Mouse (Mus musculus): ENCODE measurements around the gene Gm9999. TPM values are rescaled to one million over a fixed set of nuclear protein-coding genes. Genes with fewer than 3 reads are reported as not detected.
"Not testable (repeated sequence)": the region's sequence is repeated elsewhere in the genome, so short reads cannot be mapped to it uniquely, and the experiment has no call there.

Gm9999 gene
- polyA plus RNA-seq (2012; rRNA removed), result not detected in 2 replicates

DNA sequence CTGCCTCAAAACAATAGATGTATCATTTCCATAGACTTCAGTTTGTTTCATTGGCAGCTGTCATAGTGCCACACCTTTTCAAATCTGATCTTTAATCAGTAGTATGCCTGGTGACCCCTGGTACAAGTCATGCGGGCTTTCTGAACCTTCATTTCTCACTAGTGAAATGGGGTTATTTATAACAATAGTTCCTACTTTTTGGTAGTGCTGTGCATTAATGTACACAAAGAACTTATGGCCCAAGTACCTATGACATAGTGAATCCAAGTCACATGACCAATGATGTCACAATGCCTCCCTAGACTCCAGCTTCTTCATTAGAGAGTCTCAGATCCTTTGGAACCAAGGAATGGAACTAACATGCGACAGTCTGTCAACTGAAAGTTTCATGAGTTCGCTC, at the start of gene Gm9999:
Gm9999 (plus strand) TSS at position 301 of the 400 bp plus-strand sequence.
- DNase-seq (ENCODE audit: low read depth, low spot score), result no peak
- 89% methylated on average over 3 of the region's 3 CpGs for WGBS

DNA sequence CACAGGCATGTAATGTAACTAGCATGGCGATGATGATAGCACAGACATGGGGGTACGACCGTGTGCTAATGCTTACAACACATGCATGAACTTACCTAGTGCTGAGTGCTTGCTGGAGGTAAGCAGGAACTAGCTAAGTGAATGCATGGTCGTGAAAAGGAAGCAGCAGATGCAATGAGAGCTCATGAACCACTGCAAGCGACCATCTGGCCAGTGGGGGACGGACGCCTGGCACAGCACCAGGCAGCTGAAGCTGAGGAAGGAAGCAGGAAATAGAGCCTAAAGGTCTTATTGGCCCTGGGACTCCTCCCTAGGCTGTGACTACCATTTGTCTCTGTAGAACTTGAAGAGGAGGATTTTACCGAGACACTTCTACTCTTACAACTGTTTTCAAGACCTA, 48.6 kb upstream of the Gm9999 start:
- no peak for DNase-seq (ENCODE audit: low read depth, low spot score)
- 65% methylated on average over 8 of the region's 8 CpGs for WGBS

- peak; percentile 16 for DNase-seq (ENCODE audit: low read depth, low spot score)
- 18% methylated on average over 4 of the region's 4 CpGs for WGBS
Measured at GRCm38 (mm10) chr7:46935847-46936246, 47.5 kb upstream of the Gm9999 start.

- under 1% methylated on average over 51 of the region's 51 CpGs for whole genome bisulfite sequencing
- peak; percentile 89 for DNase-seq (ENCODE audit: low read depth, low spot score)
Measured at GRCm38 (mm10) chr7:46957831-46958691, 25.3 kb upstream of the Gm9999 start, which contains the start of gene Uevld. TSS of gene Uevld (minus strand) at chr7:46958527.

- WGBS, result 14% methylated on average over 9 of the region's 9 CpGs
- DNase-seq (ENCODE audit: low read depth, low spot score), result no peak
Measured at GRCm38 (mm10) chr7:46958853-46959252, 24.5 kb upstream of the Gm9999 start.

DNA sequence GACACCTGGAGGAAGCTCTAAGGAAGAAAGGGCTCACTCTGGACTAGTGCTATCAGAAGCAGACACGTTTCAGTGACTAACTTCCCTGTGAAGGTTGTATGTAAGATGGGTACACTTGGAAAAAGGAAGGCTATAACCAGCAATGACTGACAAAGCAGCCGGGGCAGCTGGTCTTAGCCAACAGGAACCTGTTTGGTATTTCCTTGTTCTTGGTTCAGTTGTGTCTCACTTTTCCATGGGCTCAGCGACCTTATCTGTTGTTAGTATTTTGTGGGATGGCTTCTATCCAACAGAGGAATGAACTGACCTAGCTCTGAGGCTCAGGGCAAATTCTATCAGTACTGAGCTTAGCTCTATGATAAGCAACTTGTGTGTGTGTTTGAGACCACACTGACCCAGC, 22.4 kb upstream of the Gm9999 start:
- no peak for DNase-seq (ENCODE audit: low read depth, low spot score)
- WGBS, result 7% methylated on average over 3 of the region's 3 CpGs

- no peak for DNase-seq (ENCODE audit: low read depth, low spot score)
Measured at GRCm38 (mm10) chr7:46962132-46962531, 21.2 kb upstream of the Gm9999 start.

DNA sequence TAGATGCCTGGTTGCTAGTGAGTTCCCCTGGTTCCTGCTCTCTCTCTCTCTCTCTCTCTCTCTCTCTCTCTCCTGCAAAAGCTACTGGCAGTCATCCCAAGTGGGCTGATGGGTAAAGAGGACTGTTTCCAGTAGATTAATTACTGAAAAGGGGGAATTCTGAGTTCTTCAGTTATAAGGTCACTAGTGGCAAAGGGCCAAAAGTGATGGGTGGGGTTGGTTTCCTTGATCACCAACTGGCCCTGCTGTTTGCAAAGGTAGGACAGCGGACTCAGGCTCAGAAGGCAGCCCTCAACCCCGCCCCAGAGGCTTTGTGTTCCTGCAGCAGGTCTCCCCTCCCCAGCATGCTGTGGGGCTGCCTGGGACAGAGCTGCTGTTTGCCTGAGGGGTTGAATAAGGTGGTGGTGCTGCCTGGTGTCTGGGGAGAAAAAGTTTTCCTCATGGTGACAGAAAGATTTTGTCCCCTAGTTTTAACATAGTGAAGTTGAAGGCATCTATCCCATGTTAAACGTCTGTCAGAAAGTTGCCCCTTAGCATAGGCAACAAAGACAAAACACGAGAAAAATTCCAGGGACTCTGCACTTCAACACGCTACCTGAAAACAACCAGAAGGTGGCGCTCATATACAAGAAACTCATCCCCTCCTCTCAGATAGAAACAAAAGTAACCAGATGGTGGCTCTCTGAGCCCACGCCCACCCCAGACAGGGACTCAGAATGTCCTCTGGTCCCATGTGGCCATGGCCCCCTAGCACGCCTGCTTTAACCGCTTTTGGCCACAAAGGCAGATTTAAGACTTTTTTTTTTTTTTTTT, 20.4 kb upstream of the Gm9999 start:
- DNase-seq (ENCODE audit: low read depth, low spot score), result peak; percentile 47
- WGBS, result 0% methylated on average over 9 of the region's 9 CpGs

DNA sequence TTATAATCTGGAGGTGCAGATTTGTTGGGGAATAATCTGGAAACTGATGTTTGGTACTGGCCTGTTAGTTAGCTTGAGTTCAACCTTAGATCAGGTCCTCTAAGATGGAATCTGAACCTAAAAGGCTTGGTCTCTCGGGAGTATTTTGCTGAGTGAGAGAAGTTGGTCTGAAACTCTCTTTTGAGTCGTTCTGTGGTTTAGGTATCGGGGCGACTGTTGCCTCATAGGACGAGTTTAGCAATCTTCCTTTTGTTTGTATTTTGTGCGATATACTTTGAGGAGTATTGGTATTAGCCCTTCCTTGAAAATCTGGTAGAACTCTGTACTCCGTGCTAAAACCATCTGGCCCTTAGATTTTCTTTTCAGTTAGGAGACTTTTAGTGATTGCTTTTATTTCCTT, 19.3 kb upstream of the Gm9999 start:
- DNase-seq (ENCODE audit: low read depth, low spot score), result no peak
- 80% methylated on average over 7 of the region's 7 CpGs for WGBS

- WGBS, result 90% methylated on average over 4 of the region's 4 CpGs
- DNase-seq (ENCODE audit: low read depth, low spot score), result no peak
Measured at GRCm38 (mm10) chr7:46969898-46970297, 13.5 kb upstream of the Gm9999 start.

DNA sequence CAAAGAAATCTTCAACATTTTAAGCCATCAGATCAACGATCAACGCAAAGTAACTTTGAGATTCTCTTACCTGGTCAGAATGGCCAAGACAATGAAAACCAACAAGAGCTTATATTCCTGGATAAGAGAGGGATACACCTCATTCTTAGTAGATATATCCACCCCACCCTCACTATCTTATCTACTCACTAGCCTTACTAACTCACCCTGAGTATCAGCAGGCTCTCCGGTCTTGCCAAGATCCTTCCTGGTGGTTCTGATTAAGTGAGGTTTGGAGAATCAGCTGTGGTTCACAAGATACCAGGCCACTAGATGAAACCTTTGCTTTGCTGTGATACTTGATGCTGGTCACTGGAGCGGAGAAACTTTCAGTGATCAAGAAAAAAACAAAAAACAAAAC, 8.7 kb upstream of the Gm9999 start:
- no peak for DNase-seq (ENCODE audit: low read depth, low spot score)
- 94% methylated on average over 4 of the region's 4 CpGs for WGBS

- WGBS, result 85% methylated on average over 11 of the region's 11 CpGs
- DNase-seq (ENCODE audit: low read depth, low spot score), result no peak
Measured at GRCm38 (mm10) chr7:46975456-46975855, 7.9 kb upstream of the Gm9999 start.

DNA sequence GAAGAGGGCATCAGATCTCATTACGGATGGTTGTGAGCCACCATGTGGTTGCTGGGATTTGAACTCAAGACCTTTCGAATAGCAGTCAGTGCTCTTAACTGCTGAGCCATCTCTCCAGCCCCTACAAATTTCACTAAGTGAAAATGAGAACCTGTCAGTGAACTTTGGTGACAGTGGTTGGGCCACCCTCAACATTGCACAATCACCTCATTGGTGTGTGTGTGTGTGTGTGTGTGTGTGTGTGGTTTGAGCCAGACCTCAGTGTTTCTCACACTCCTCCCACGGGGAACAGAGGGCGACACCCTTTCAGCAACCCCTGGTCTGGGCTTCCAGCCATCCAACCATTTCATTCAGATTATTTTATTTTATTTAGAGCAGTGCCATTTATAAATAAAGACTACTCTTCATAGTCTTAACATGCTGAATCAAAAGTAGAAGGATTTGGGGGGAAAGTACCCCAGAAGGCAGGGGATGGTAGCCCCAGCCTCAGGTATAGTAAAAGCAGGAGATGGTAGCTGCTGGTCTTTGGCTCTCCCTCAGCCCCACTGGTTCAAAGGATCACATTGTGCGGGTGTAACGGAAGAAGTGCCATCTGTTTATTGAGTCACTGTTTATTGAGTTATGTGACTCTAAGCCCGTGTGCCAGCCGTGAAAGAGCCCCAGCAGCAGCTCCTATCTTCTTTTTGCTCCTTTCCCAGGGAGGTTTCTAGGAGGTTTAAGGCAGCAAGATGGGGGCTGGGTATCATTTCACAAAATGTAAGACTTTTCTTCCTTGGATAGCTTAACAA, 2.5 kb downstream of the Gm9999 start:
- 32% methylated on average over 8 of the region's 8 CpGs for WGBS
- DNase-seq (ENCODE audit: low read depth, low spot score), result no peak

GRCm38 (mm10) chr7:46986646-46987045, 3.3 kb downstream of the Gm9999 start:
- 47% methylated on average over 5 of the region's 5 CpGs for WGBS
- DNase-seq (ENCODE audit: low read depth, low spot score), result no peak

DNA sequence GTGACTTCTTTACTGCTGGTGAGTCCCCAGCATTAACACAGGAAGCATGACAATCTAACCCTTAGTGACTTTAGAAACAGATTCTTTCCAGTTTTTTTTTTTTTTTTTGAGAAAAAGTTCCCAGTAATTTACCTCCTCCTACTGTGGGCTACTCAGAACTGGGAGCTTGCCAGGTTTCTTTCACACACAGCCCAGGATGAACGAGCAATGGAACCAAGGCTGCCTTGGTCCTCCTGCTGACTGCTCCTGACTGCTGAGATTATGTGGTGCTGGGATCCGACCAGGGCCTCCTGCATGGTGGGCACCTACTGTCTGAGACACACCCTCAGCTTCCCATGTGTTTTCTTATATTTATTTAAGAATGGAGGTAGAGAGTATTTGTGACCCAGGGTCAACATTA, 3.7 kb downstream of the Gm9999 start:
- WGBS, result 42% methylated on average over 2 of the region's 2 CpGs
- DNase-seq (ENCODE audit: low read depth, low spot score), result no peak

- 81% methylated on average over 4 of the region's 4 CpGs for WGBS
- not testable (repeated sequence) for DNase-seq (ENCODE audit: low read depth, low spot score)
Measured at GRCm38 (mm10) chr7:46989387-46989786, 6.0 kb downstream of the Gm9999 start.

DNA sequence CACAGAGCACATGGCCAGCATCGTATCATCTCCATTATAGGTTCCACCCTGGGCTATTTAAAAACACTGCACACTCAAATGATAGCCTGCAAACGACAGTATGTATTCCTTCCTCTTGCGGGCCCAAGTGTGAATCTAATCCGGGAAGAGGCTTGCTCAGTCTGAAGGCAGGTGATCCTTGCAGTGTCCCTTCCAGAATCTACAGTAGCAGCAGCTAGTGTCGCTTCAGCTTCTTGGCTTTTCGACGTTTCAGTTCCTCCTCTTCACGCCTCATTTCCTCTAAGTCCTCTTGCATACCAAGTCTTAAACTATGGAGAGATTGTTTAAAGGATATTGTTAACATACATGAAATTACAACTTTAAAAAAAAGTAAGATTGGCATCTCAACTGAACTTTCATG, 9.7 kb downstream of the Gm9999 start:
- 82% methylated on average over 8 of the region's 8 CpGs for WGBS
- DNase-seq (ENCODE audit: low read depth, low spot score), result no peak

DNA sequence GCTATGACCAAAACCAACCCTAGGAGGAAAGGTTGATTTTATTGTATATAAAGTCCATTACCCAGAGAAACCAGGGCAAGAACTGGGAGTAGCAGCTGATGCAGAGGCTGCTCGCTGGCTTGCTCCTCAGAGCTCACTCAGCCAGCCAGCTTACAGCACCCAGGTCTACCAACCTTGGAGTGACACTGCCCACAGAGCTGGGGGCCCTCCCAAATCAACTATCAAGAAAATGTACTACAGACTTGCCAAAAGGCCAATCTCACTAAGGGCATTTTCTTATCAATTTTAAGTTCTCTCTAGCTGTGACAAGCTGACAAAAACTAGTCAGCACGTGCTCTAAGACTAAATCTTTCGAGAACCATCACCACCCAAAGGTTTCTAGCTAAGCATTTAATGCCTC, 12.2 kb downstream of the Gm9999 start:
- WGBS, result 93% methylated on average over 3 of the region's 3 CpGs

DNA sequence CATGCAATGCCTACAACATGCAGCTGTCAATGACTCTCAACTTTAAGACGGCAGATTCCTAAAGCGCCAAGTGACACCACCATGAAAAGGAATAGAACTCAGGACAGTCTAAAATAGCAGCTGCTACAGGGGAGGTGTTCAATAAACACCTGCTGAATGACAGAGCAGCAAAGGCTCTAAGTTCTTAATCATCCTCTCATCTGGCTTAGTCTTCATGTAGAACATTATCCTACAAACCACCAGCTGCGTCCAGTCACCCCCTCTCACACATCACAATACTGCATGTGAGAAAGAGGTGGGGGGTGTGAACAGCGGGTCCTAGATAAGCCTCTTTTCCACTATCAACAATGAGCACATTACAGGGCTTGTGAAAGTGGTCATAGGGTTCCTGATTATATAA, 13.6 kb downstream of the Gm9999 start:
- DNase-seq (ENCODE audit: low read depth, low spot score), result no peak
- WGBS, result 94% methylated on average over 4 of the region's 4 CpGs

More for the DNA sequence above, 12.2 kb downstream of the Gm9999 start:
- no peak for DNase-seq (ENCODE audit: low read depth, low spot score)

All from large intestine, adult 2 months (tissue).